Mouse (Mus musculus) C2C12 (cell line): ENCODE results near the gene Gpr18. TPM values are rescaled to one million over a fixed set of nuclear protein-coding genes. Genes with fewer than 3 reads are reported as not detected.

ENCODE experiments used
- H3K27me3 ChIP-seq: one replicate; pipeline ENCODE4 v1.6.1; 2011; ENCODE audit not compliant: control insufficient read depth, insufficient read depth, insufficient read length
- H3K36me3 ChIP-seq: one replicate; pipeline ENCODE4 v1.6.1; 2011; ENCODE audit not compliant: control insufficient read depth, insufficient read depth
- H3K4me3 ChIP-seq: one replicate; pipeline ENCODE4 v1.5.1; 2011; ENCODE audit warnings: mild to moderate bottlenecking, control low read depth; ENCODE audit not compliant: poor library complexity, insufficient read depth, severe bottlenecking
- H3K79me2 ChIP-seq: one replicate; pipeline ENCODE4 v1.6.1; 2011; ENCODE audit not compliant: control insufficient read depth, insufficient read depth
- H3K79me3 ChIP-seq: one replicate; pipeline ENCODE4 v1.6.1; 2011; ENCODE audit warnings: low read depth, control low read depth
- H3ac ChIP-seq: one replicate; pipeline ENCODE3; 2011; ENCODE audit warnings: low read depth; ENCODE audit not compliant: control insufficient read depth, insufficient read length
- CEBPB ChIP-seq: IDR thresholded peaks from one replicate; pipeline ENCODE4 v1.6.1; 2011; ENCODE audit warnings: low read depth, mild to moderate bottlenecking, control low read depth, moderate library complexity
- CTCF ChIP-seq: IDR thresholded peaks from one replicate; pipeline ENCODE4 v1.5.1; 2011; ENCODE audit not compliant: control insufficient read depth, insufficient read depth, insufficient read length
- FOSL1 ChIP-seq: IDR thresholded peaks from one replicate; pipeline ENCODE4 v1.8.0; 2011; ENCODE audit warnings: mild to moderate bottlenecking, low read length; ENCODE audit not compliant: poor library complexity, insufficient read depth, severe bottlenecking
- MAX ChIP-seq: IDR thresholded peaks from one replicate; pipeline ENCODE4 v1.6.1; 2011; ENCODE audit warnings: mild to moderate bottlenecking, control low read depth
- MYOD1 ChIP-seq: IDR thresholded peaks from one replicate; pipeline ENCODE4 v1.6.1; 2011; ENCODE audit warnings: low read depth; ENCODE audit not compliant: control insufficient read depth, insufficient read length
- MYOG ChIP-seq: IDR thresholded peaks from one replicate; pipeline ENCODE4 v1.6.1; 2011; ENCODE audit not compliant: control insufficient read depth, insufficient read length; ENCODE audit errors: extremely low read depth
- USF1 ChIP-seq: IDR thresholded peaks from one replicate; pipeline ENCODE4 v1.6.1; 2011; ENCODE audit warnings: low read depth, mild to moderate bottlenecking, control low read depth, moderate library complexity
- polyA plus RNA-seq: library from polyadenylated mRNA; unstranded; fragments of >200 nt; fragmentation: generic; extraction: Trizol; gene quantifications from one replicate; pipeline ENCODE4 v1.2.1, GENCODE M21; 2012; ENCODE audit warnings: missing spikeins

Gene Gpr18
- polyA plus RNA-seq, 1 experiment: 0.07 TPM

- Histone ChIP-seq H3K4me3 (no peak overlapping the region), H3K79me3 (peaks cover 1% of the 10 kb centered on the region), H3ac (no peak overlapping the region), H3K79me2 (no peaks in the 10 kb centered on the region), H3K27me3 (no peaks in the 10 kb centered on the region), H3K36me3 (no peaks in the 10 kb centered on the region)
- TF ChIP-seq USF1 (no peak), MYOG (no peak), CEBPB (no peak), MAX (no peak)
Observed at GRCm38 (mm10) chr14:121951399-121952045, 35.9 kb upstream of the Gpr18 start.

- no peak overlapping the region for H3K4me3 ChIP-seq
- H3K27me3 ChIP-seq: no peaks in the 10 kb centered on the region
- peaks cover 1% of the 10 kb centered on the region for H3K79me3 ChIP-seq
- H3ac ChIP-seq: no peak overlapping the region
- no peaks in the 10 kb centered on the region for H3K79me2 ChIP-seq
- TF ChIP-seq CEBPB (no peak), MYOG (no peak), CTCF (no peak), USF1 (no peak), FOSL1 (no peak), MAX (no peak), MYOD1 (no peak)
- H3K36me3 ChIP-seq: no peaks in the 10 kb centered on the region
Observed at GRCm38 (mm10) chr14:121949897-121950296, 34.3 kb upstream of the Gpr18 start.

- Histone ChIP-seq H3ac (no peak overlapping the region), H3K79me2 (no peaks in the 10 kb centered on the region)
- TF ChIP-seq FOSL1 (no peak), MYOD1 (no peak), MYOG (no peak), USF1 (no peak), CEBPB (no peak), CTCF (no peak), MAX (no peak)
Observed at GRCm38 (mm10) chr14:121949436-121949835, 33.9 kb upstream of the Gpr18 start.

GRCm38 (mm10) chr14:121947966-121948365, 32.4 kb upstream of the Gpr18 start:
- Histone ChIP-seq H3K36me3 (no peaks in the 10 kb centered on the region), H3K79me2 (no peaks in the 10 kb centered on the region), H3K4me3 (no peak overlapping the region), H3K27me3 (no peaks in the 10 kb centered on the region), H3K79me3 (peaks cover 1% of the 10 kb centered on the region), H3ac (no peak overlapping the region)
- TF ChIP-seq CTCF: no peak
- no peak for TF ChIP-seq MAX
- TF ChIP-seq FOSL1: no peak
- no peak for TF ChIP-seq CEBPB
- TF ChIP-seq MYOD1: no peak
- no peak for TF ChIP-seq MYOG
- no peak for TF ChIP-seq USF1

More at GRCm38 (mm10) chr14:121949436-121949835, 33.9 kb upstream of the Gpr18 start:
- Histone ChIP-seq H3K27me3 (no peaks in the 10 kb centered on the region), H3K36me3 (no peaks in the 10 kb centered on the region), H3K79me3 (peaks cover 1% of the 10 kb centered on the region), H3K4me3 (no peak overlapping the region)

- no peak for TF ChIP-seq MYOG
- no peak for TF ChIP-seq CTCF
- no peak for TF ChIP-seq USF1
- no peak for TF ChIP-seq MAX
- TF ChIP-seq CEBPB: no peak
- TF ChIP-seq FOSL1: no peak
- TF ChIP-seq MYOD1: no peak
- Histone ChIP-seq H3K27me3 (no peaks in the 10 kb centered on the region), H3K79me2 (no peaks in the 10 kb centered on the region), H3K4me3 (no peak overlapping the region), H3ac (no peak overlapping the region), H3K79me3 (peaks cover 1% of the 10 kb centered on the region), H3K36me3 (no peaks in the 10 kb centered on the region)
Observed at GRCm38 (mm10) chr14:121947201-121947760, 31.7 kb upstream of the Gpr18 start.

GRCm38 (mm10) chr14:121946728-121947127, 31.1 kb upstream of the Gpr18 start:
- no peak for TF ChIP-seq USF1
- no peak for TF ChIP-seq CTCF
- no peak for TF ChIP-seq FOSL1
- TF ChIP-seq MAX: no peak
- no peak for TF ChIP-seq MYOD1
- TF ChIP-seq CEBPB: no peak
- TF ChIP-seq MYOG: no peak
- H3K36me3 ChIP-seq: no peaks in the 10 kb centered on the region
- H3K27me3 ChIP-seq: no peaks in the 10 kb centered on the region
- H3K4me3 ChIP-seq: no peak overlapping the region
- H3K79me2 ChIP-seq: no peaks in the 10 kb centered on the region
- no peak overlapping the region for H3ac ChIP-seq
- H3K79me3 ChIP-seq: peaks cover 1% of the 10 kb centered on the region
